Mouse (Mus musculus): ENCODE results near the gene Ppie.

DNA sequence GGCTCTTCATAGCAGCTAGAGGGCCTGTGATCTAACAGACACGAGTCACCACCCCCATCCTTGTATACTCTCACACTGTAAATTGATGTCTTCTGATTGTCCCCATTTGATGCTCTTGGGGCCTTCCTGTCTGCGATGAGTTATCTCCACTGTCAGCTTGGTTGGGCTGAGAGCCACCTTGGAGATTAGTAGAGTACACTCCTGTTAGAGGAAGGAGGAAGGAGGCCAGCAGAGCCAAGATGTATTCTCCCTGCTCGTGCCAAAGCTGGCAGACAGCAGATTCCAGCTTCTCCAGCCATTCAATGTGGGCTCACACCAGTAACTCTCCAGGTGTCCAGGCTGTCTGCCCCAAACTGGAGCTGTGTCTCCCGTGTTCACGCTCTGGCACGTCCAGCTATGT, 20.8 kb upstream of the Ppie start:
- TF ChIP-seq POLR2A (IDR thresholded peaks at IDR 0.05; ENCODE audit: borderline replicate concordance, extremely low read depth, low read depth, low read length) (no peak), CTCF (IDR thresholded peaks at IDR 0.05; ENCODE audit: insufficient read depth, low read length) (no peak)
